Mouse (Mus musculus): ENCODE results near the gene Ccdc60.
"Not testable (repeated sequence)": the region's sequence is repeated elsewhere in the genome, so short reads cannot be mapped to it uniquely, and the experiment has no call there.

Gene Ccdc60

GRCm38 (mm10) chr5:116194499-116194898, 94.3 kb downstream of the Ccdc60 start:
- DNase-seq (ENCODE audit: inconsistent age in 2 of 2, low spot score in 1 of 2): no peak

GRCm38 (mm10) chr5:116192693-116193092, 96.1 kb downstream of the Ccdc60 start:
- DNase-seq (ENCODE audit: inconsistent age in 2 of 2, low spot score in 1 of 2): no peak

- no peak for DNase-seq (ENCODE audit: inconsistent age in 2 of 2, low spot score in 1 of 2)
These were observed 97.2 kb downstream of the Ccdc60 start for GRCm38 (mm10) chr5:116191596-116191995.

GRCm38 (mm10) chr5:116189818-116190217, 99.0 kb downstream of the Ccdc60 start:
- DNase-seq (ENCODE audit: inconsistent age in 2 of 2, low spot score in 1 of 2): no peak

- no peak for DNase-seq (ENCODE audit: inconsistent age in 2 of 2, low spot score in 1 of 2)
These were observed 108.2 kb downstream of the Ccdc60 start for GRCm38 (mm10) chr5:116180594-116180993.

GRCm38 (mm10) chr5:116171721-116172120, 117.1 kb downstream of the Ccdc60 start:
- no peak for DNase-seq (ENCODE audit: inconsistent age in 2 of 2, low spot score in 1 of 2)

GRCm38 (mm10) chr5:116166965-116167364, 121.8 kb downstream of the Ccdc60 start:
- no peak for DNase-seq (ENCODE audit: inconsistent age in 2 of 2, low spot score in 1 of 2)

GRCm38 (mm10) chr5:116165203-116165888, 123.4 kb downstream of the Ccdc60 start:
- no peak for DNase-seq (ENCODE audit: inconsistent age in 2 of 2, low spot score in 1 of 2)

- DNase-seq (ENCODE audit: inconsistent age in 2 of 2, low spot score in 1 of 2): no peak
These were observed 134.0 kb downstream of the Ccdc60 start for GRCm38 (mm10) chr5:116154811-116155210.

GRCm38 (mm10) chr5:116146446-116146845, 142.3 kb downstream of the Ccdc60 start:
- not testable (repeated sequence) for DNase-seq (ENCODE audit: inconsistent age in 2 of 2, low spot score in 1 of 2)

- DNase-seq (ENCODE audit: inconsistent age in 2 of 2, low spot score in 1 of 2): no peak
These were observed 144.1 kb downstream of the Ccdc60 start for GRCm38 (mm10) chr5:116144711-116145110.

GRCm38 (mm10) chr5:116140682-116141081, 148.1 kb downstream of the Ccdc60 start:
- DNase-seq (ENCODE audit: inconsistent age in 2 of 2, low spot score in 1 of 2): no peak

GRCm38 (mm10) chr5:116123344-116123743, 165.4 kb downstream of the Ccdc60 start:
- DNase-seq (ENCODE audit: inconsistent age in 2 of 2, low spot score in 1 of 2): peak; percentile 52 to 89

GRCm38 (mm10) chr5:116116567-116116966, 172.2 kb downstream of the Ccdc60 start:
- DNase-seq (ENCODE audit: inconsistent age in 2 of 2, low spot score in 1 of 2): peak; percentile 13 to 62

GRCm38 (mm10) chr5:116116110-116116509, 172.7 kb downstream of the Ccdc60 start:
- no peak for DNase-seq (ENCODE audit: inconsistent age in 2 of 2, low spot score in 1 of 2)

- no peak for DNase-seq (ENCODE audit: inconsistent age in 2 of 2, low spot score in 1 of 2)
These were observed 173.5 kb downstream of the Ccdc60 start for GRCm38 (mm10) chr5:116115071-116115834.

GRCm38 (mm10) chr5:116108651-116109050, 180.1 kb downstream of the Ccdc60 start:
- DNase-seq (ENCODE audit: inconsistent age in 2 of 2, low spot score in 1 of 2): no peak

GRCm38 (mm10) chr5:116084231-116084630, 204.6 kb downstream of the Ccdc60 start:
- DNase-seq (ENCODE audit: inconsistent age in 2 of 2, low spot score in 1 of 2): no peak

- DNase-seq (ENCODE audit: inconsistent age in 2 of 2, low spot score in 1 of 2): no peak
These were observed 205.7 kb downstream of the Ccdc60 start, which contains the start of gene Tmem233 for GRCm38 (mm10) chr5:116083081-116083480. Gene Tmem233 (minus strand): TSS chr5:116083244.

GRCm38 (mm10) chr5:116082241-116082900, 206.4 kb downstream of the Ccdc60 start:
- no peak for DNase-seq (ENCODE audit: inconsistent age in 2 of 2, low spot score in 1 of 2)

- DNase-seq (ENCODE audit: inconsistent age in 2 of 2, low spot score in 1 of 2): no peak
These were observed 207.2 kb downstream of the Ccdc60 start for GRCm38 (mm10) chr5:116081616-116082015.

- no peak for DNase-seq (ENCODE audit: inconsistent age in 2 of 2, low spot score in 1 of 2)
These were observed 208.0 kb downstream of the Ccdc60 start for GRCm38 (mm10) chr5:116080736-116081135.
